Mouse (Mus musculus) heart, adult 18-20 months (tissue): ENCODE data around the gene Afg1l. TPM values are rescaled to one million over a fixed set of nuclear protein-coding genes. Genes with fewer than 3 reads are reported as not detected.
A peak's percentile ranks its signal among the peaks of the same experiment; 100 is the strongest.

Experiments used
- DNase-seq, 2 experiments: peaks; one replicate each; pipeline ENCODE4 v3.0.0; 2021 to 2022; ENCODE audit warnings: mixed read lengths in 1 of 2
- total RNA-seq, 2 experiments: library from RNA; stranded (reverse); gene quantifications; 2 replicates each; pipeline ENCODE4 v1.2.3; 2021

Gene Afg1l
- total RNA-seq, 2 experiments from 2014 or later = 31.8 to 32.7 TPM

- peak; percentile 44 to 51 for DNase-seq
These were observed 210.4 kb downstream of the Afg1l start for GRCm38 (mm10) chr10:42267811-42268545.

DNA sequence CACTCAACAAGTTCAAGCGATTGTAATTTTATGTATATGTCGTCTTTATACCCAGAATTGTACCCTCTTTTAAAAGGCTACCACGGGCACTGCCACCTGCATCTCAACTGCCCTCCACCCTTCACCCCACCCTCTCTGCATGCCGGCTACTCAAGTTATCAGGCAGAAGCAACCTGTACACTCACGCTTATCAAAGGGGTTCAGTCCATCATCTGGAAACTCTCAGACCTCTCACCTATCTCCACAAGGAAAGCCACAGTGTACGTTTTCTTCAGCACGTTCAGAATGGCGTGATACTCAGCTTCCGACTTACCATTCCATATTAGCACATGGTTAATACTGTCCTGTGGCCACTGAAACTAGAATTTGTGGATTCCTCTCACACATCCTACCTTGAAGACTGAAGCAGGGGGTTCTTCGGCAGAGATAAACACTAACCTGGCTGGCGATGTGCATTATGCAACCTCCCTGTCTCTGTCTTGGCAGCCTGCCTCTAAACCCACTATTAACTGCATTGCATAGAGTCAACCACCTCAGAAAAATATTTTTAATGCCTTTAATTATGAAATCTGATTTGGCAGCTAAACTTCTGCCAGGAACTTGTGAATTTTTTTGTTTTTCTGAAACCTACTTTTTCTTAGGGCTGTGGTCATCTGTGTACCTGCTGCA lies 213.2 kb downstream of the Afg1l start:
- peak in 1 of 2 experiments; percentile 38 for DNase-seq

GRCm38 (mm10) chr10:42264195-42264594 lies 214.2 kb downstream of the Afg1l start:
- peak; percentile 56 to 58 for DNase-seq

- DNase-seq = peak in 1 of 2 experiments; percentile 9
These were observed 214.7 kb downstream of the Afg1l start for GRCm38 (mm10) chr10:42263701-42264100.

Other genes with a start within 250 kb of the Afg1l start
- 10 to 100 TPM; 76.2 to 94.4 TPM for gene Foxo3, start 201.8 kb downstream of the Afg1l start, total RNA-seq
- gene Snx3, start 23.5 kb upstream of the Afg1l start, total RNA-seq = 100 to 1,000 TPM; 173 to 184 TPM
- gene Nr2e1, start 105.1 kb upstream of the Afg1l start, total RNA-seq = not detected
- 10 to 100 TPM; 21.2 to 22.7 TPM for gene Ostm1, start 105.3 kb upstream of the Afg1l start, total RNA-seq